Mouse (Mus musculus) v-Abl transformed pro-B cells (cell line): ENCODE data around the gene Ermard.

Experiments used
- in situ Hi-C, 2 experiments: fragments of 400-800 bp; cut with MboI; formaldehyde crosslinking; loops; one replicate each; pipeline ENCODE4 v1.15.1; 2025; ENCODE audit not compliant: unreplicated experiment in 2 of 2

Ermard gene

GRCm38 (mm10) chr17:15058161-15058591 is 17.2 kb downstream of the Ermard start:
- in situ Hi-C loops: loop anchor here (25.0 kb wide), 4 partner anchors 404 to 729 kb away; partner anchors contain the start of genes Chd1 (in 2 of the 2) and Prdm9 (in 1 of the 2)

- in situ Hi-C loops: loop anchor here (25.0 kb wide), 4 partner anchors 403 to 728 kb away; partner anchors contain the start of genes Chd1 (in 2 of the 2) and Prdm9 (in 1 of the 2)
These were observed 18.6 kb downstream of the Ermard start for GRCm38 (mm10) chr17:15059646-15060045.

GRCm38 (mm10) chr17:15060356-15060755 is 19.3 kb downstream of the Ermard start:
- in situ Hi-C loops: loop anchor here (25.0 kb wide), 4 partner anchors 402 to 727 kb away; partner anchors contain the start of genes Chd1 (in 2 of the 2) and Prdm9 (in 1 of the 2)

- in situ Hi-C loops: loop anchor here (5.0 to 25.0 kb wide), 5 partner anchors 397 to 722 kb away; partner anchors contain the start of genes Chd1 (in 2 of the 2) and Prdm9 (in 1 of the 2)
These were observed 24.5 kb downstream of the Ermard start for GRCm38 (mm10) chr17:15065391-15066024.

GRCm38 (mm10) chr17:15066066-15066465 is 25.1 kb downstream of the Ermard start:
- in situ Hi-C loops: loop anchor here (5.0 to 25.0 kb wide), 5 partner anchors 396 to 721 kb away; partner anchors contain the start of genes Chd1 (in 2 of the 2) and Prdm9 (in 1 of the 2)

GRCm38 (mm10) chr17:15066911-15067310 is 25.9 kb downstream of the Ermard start:
- in situ Hi-C loops: loop anchor here (5.0 to 25.0 kb wide), 5 partner anchors 395 to 720 kb away; partner anchors contain the start of genes Chd1 (in 2 of the 2) and Prdm9 (in 1 of the 2)

- in situ Hi-C loops: loop anchor here (5.0 to 25.0 kb wide), 5 partner anchors 394 to 719 kb away; partner anchors contain the start of genes Chd1 (in 2 of the 2) and Prdm9 (in 1 of the 2)
These were observed 27.2 kb downstream of the Ermard start for GRCm38 (mm10) chr17:15068040-15068792.

GRCm38 (mm10) chr17:15069124-15069523 is 28.1 kb downstream of the Ermard start:
- in situ Hi-C loops: loop anchor here (5.0 to 25.0 kb wide), 5 partner anchors 393 to 718 kb away; partner anchors contain the start of genes Chd1 (in 2 of the 2) and Prdm9 (in 1 of the 2)

GRCm38 (mm10) chr17:15072211-15072610 is 31.2 kb downstream of the Ermard start:
- in situ Hi-C loops: loop anchor here (25.0 kb wide), 4 partner anchors 390 to 715 kb away; partner anchors contain the start of genes Chd1 (in 2 of the 2) and Prdm9 (in 1 of the 2)

- in situ Hi-C loops: no loop called here
These were observed 34.0 kb downstream of the Ermard start for GRCm38 (mm10) chr17:15075033-15075432.

GRCm38 (mm10) chr17:15077536-15077935 is 36.5 kb downstream of the Ermard start:
- in situ Hi-C loops: no loop called here

- in situ Hi-C loops: no loop called here
These were observed 43.3 kb downstream of the Ermard start for GRCm38 (mm10) chr17:15084226-15084848.

- in situ Hi-C loops: no loop called here
These were observed 44.0 kb downstream of the Ermard start for GRCm38 (mm10) chr17:15085006-15085405.

GRCm38 (mm10) chr17:15088166-15088565 is 47.2 kb downstream of the Ermard start:
- in situ Hi-C loops: no loop called here

- in situ Hi-C loops: no loop called here
These were observed 47.6 kb downstream of the Ermard start for GRCm38 (mm10) chr17:15088591-15089001.

- in situ Hi-C loops: no loop called here
These were observed 50.7 kb downstream of the Ermard start for GRCm38 (mm10) chr17:15091739-15092138.

- in situ Hi-C loops: no loop called here
These were observed 52.5 kb downstream of the Ermard start for GRCm38 (mm10) chr17:15093523-15093922.

- in situ Hi-C loops: no loop called here
These were observed 55.8 kb downstream of the Ermard start for GRCm38 (mm10) chr17:15096853-15097252.

GRCm38 (mm10) chr17:15098677-15099076 is 57.7 kb downstream of the Ermard start:
- in situ Hi-C loops: no loop called here

GRCm38 (mm10) chr17:15101355-15101754 is 60.3 kb downstream of the Ermard start:
- in situ Hi-C loops: no loop called here
